Mouse (Mus musculus): Measurements from ENCODE around the gene Npnt. TPM values are rescaled to one million over a fixed set of nuclear protein-coding genes. Genes with fewer than 3 reads are reported as not detected.

Npnt gene
- total and polyA plus RNA-seq, 2 experiments from 2014 or later: 0.73 to 2.1 TPM

- ATAC-seq (ENCODE audit: insufficient read depth, low read depth) (no peak), DNase-seq (ENCODE audit: low spot score) (no peak)
- H3K9me3 ChIP-seq (replicated peaks; ENCODE audit: control insufficient read depth, low read length): no peaks in the 10 kb centered on the region
- peaks cover 15% of the 10 kb centered on the region; the same call in 1 of the 2 replicates for H3K4me1 ChIP-seq (ENCODE audit: control insufficient read depth, insufficient read depth)
- H3K27ac ChIP-seq (ENCODE audit: low read depth): no peak overlapping the region
- no peak overlapping the region for H3K4me2 ChIP-seq (ENCODE audit: low read depth, low read length)
- no peak overlapping the region for H3K4me3 ChIP-seq (ENCODE audit: low read depth, low read length)
- TF ChIP-seq CTCF (IDR thresholded peaks at IDR 0.05; ENCODE audit: low read depth): no peak
- no peak for TF ChIP-seq EP300 (IDR thresholded peaks at IDR 0.05; ENCODE audit: low read depth)
- H3K36me3 ChIP-seq (replicated peaks; ENCODE audit: control insufficient read depth, insufficient read depth, low read length): peaks cover 30% of the 10 kb centered on the region
- no peaks in the 10 kb centered on the region for H3K27me3 ChIP-seq (ENCODE audit: control insufficient read depth, insufficient read depth, low read length)
- WGBS: 55% methylated on average over 6 of the region's 6 CpGs
- H3K9ac ChIP-seq (replicated peaks; ENCODE audit: low read depth, low read length): no peak overlapping the region
These were observed 114.8 kb downstream of the Npnt start for GRCm38 (mm10) chr3:132835118-132835794.

Other genes with a start within 250 kb of the Npnt start
- gene Ints12, start 141.5 kb upstream of the Npnt start, total RNA-seq (2014; rRNA removed; ENCODE audit: low replicate concordance): 4.2 and 6.5 TPM in 2 replicates
- 10.1 and 11.4 TPM in 2 replicates for gene Ints12, start 141.5 kb upstream of the Npnt start, polyA plus RNA-seq (2015; fragmentation: Nextera tagmentation; extraction: Ambion mirVana)
- 4.4 and 7.5 TPM in 2 replicates for gene Gstcd, start 141.7 kb upstream of the Npnt start, total RNA-seq (2014; rRNA removed; ENCODE audit: low replicate concordance)
- 1.2 TPM in 2 replicates for gene Gstcd, start 141.7 kb upstream of the Npnt start, polyA plus RNA-seq (2015; fragmentation: Nextera tagmentation; extraction: Ambion mirVana)

Measured in heart, postnatal 0 days (tissue).